Mouse (Mus musculus) midbrain, embryonic 14.5 days (tissue): ENCODE data around the gene Gm20388. TPM values are rescaled to one million over a fixed set of nuclear protein-coding genes. Genes with fewer than 3 reads are reported as not detected.

Source experiments
- ATAC-seq: fragments of 200-750 bp; cut with Nextera tagmentation; 2 replicates; pipeline ENCODE4 v1.8.0; 2017; ENCODE audit warnings: moderate number of reproducible peaks, moderate library complexity; ENCODE audit not compliant: low FRiP score, low TSS enrichment
- DNase-seq: peaks from one replicate; pipeline ENCODE4 v3.0.0-alpha.2; 2015
- H3K27ac ChIP-seq: fragments of 300-500 bp; sonication (generic); replicated peaks from 2 replicates; pipeline ENCODE4 v1.5.1; 2014; ENCODE audit warnings: mild to moderate bottlenecking, low read depth, low read length, moderate library complexity
- H3K27me3 ChIP-seq: fragments of 300-500 bp; sonication (generic); 2 replicates; pipeline ENCODE4 v1.6.1; 2014; ENCODE audit warnings: low read length, control low read depth, mixed read lengths; ENCODE audit not compliant: control insufficient read depth, insufficient read depth
- H3K36me3 ChIP-seq: fragments of 300-500 bp; sonication (generic); 2 replicates; pipeline ENCODE4 v1.6.1; 2014; ENCODE audit warnings: low read length, control low read depth; ENCODE audit not compliant: control insufficient read depth, insufficient read depth
- H3K4me1 ChIP-seq: fragments of 300-500 bp; sonication (generic); 2 replicates; pipeline ENCODE4 v1.6.1; 2014; ENCODE audit warnings: mild to moderate bottlenecking, antibody characterized with exemption, low read length, control low read depth; ENCODE audit not compliant: control insufficient read depth, insufficient read depth
- H3K4me2 ChIP-seq: fragments of 300-500 bp; sonication (generic); 2 replicates; pipeline ENCODE4 v1.6.1; 2014; ENCODE audit warnings: mild to moderate bottlenecking, low read length, moderate library complexity
- H3K4me3 ChIP-seq: fragments of 300-500 bp; sonication (generic); replicated peaks from 2 replicates; pipeline ENCODE4 v1.5.1; 2014; ENCODE audit warnings: low read depth, low read length
- H3K9ac ChIP-seq: fragments of 300-500 bp; sonication (generic); replicated peaks from 2 replicates; pipeline ENCODE4 v1.6.1; 2014; ENCODE audit warnings: mild to moderate bottlenecking, low read length, moderate library complexity
- H3K9me3 ChIP-seq: fragments of 300-500 bp; sonication (generic); 2 replicates; pipeline ENCODE4 v1.6.1; 2016; ENCODE audit warnings: low read length, control low read depth, mixed read lengths; ENCODE audit not compliant: control insufficient read depth
- WGBS: fragments of 180-500 bp; shearing (Covaris S2); extraction: QIAGEN DNeasy Blood & Tissue Kit; methylation state at CpG from one replicate; pipeline ENCODE4 v1.1.7; 2014; 5-methylcytosine and 5-hydroxymethylcytosine counted together
- polyA plus RNA-seq: library from polyadenylated mRNA; unstranded; fragments of >200 nt; fragmentation: Nextera tagmentation; extraction: Ambion mirVana; gene quantifications from 2 replicates; pipeline ENCODE4 v1.2.1, GENCODE M21; 2014

The Gm20388 gene
- polyA plus RNA-seq, 1 experiment from 2014 or later: 4.1 TPM

GRCm38 (mm10) chr8:123854733-123855475, 3944.3 kb downstream of the Gm20388 start:
- Histone ChIP-seq H3K36me3 (no peaks in the 10 kb centered on the region), H3K27me3 (no peaks in the 10 kb centered on the region), H3K9me3 (no peaks in the 10 kb centered on the region), H3K27ac (no peak overlapping the region), H3K9ac (no peak overlapping the region), H3K4me1 (peaks cover 6% of the 10 kb centered on the region; the same call in 1 of the 2 replicates), H3K4me2 (no peak overlapping the region), H3K4me3 (no peak overlapping the region)
- no peak for DNase-seq
- no peak for ATAC-seq
- WGBS: 91% methylated on average over 9 of the region's 9 CpGs

- no peak overlapping the region; the same call in 1 of the 2 replicates for H3K9ac ChIP-seq
- H3K36me3 ChIP-seq: no peaks in the 10 kb centered on the region
- WGBS: 65% methylated on average over 3 of the region's 3 CpGs
- no peak overlapping the region for H3K27ac ChIP-seq
- H3K4me2 ChIP-seq: peak overlapping the region; percentile 85; the same call in 1 of the 2 replicates
- no peaks in the 10 kb centered on the region for H3K9me3 ChIP-seq
- no peak for ATAC-seq
- peaks cover 6% of the 10 kb centered on the region; the same call in 1 of the 2 replicates for H3K4me1 ChIP-seq
- H3K27me3 ChIP-seq: 0 out of 2 replicates have a peak, but pooled peaks cover 4% of the 10 kb centered on the region
- no peak for DNase-seq
- no peak overlapping the region for H3K4me3 ChIP-seq
These were observed 3946.7 kb downstream of the Gm20388 start for GRCm38 (mm10) chr8:123857361-123857760.

GRCm38 (mm10) chr8:123858574-123858940, 3947.9 kb downstream of the Gm20388 start:
- H3K9ac ChIP-seq: peak overlapping the region; percentile 84
- 0% methylated on average over 17 of the region's 17 CpGs for WGBS
- H3K4me1 ChIP-seq: peaks cover 6% of the 10 kb centered on the region; the same call in 1 of the 2 replicates
- peak overlapping the region; percentile 78 for H3K4me3 ChIP-seq
- H3K36me3 ChIP-seq: no peaks in the 10 kb centered on the region
- ATAC-seq (peak; percentile 18; the same call in 1 of the 2 replicates), DNase-seq (no peak)
- peak overlapping the region; percentile 83 for H3K27ac ChIP-seq
- no peaks in the 10 kb centered on the region for H3K9me3 ChIP-seq
- 0 out of 2 replicates have a peak, but pooled peaks cover 4% of the 10 kb centered on the region for H3K27me3 ChIP-seq
- H3K4me2 ChIP-seq: peak overlapping the region; percentile 85

- Histone ChIP-seq H3K9me3 (no peaks in the 10 kb centered on the region), H3K36me3 (no peaks in the 10 kb centered on the region), H3K4me2 (peak overlapping the region; percentile 85), H3K4me3 (peak overlapping the region; percentile 78), H3K4me1 (peaks cover 6% of the 10 kb centered on the region; the same call in 1 of the 2 replicates), H3K9ac (peak overlapping the region; percentile 84), H3K27ac (peak overlapping the region; percentile 83), H3K27me3 (0 out of 2 replicates have a peak, but pooled peaks cover 4% of the 10 kb centered on the region)
- under 1% methylated on average over 78 of the region's 79 CpGs for WGBS
- ATAC-seq: peak; percentile 94
- DNase-seq: peak; percentile 95
These were observed 3948.5 kb downstream of the Gm20388 start for GRCm38 (mm10) chr8:123858941-123859647.

- 1% methylated on average over 48 of the region's 48 CpGs for WGBS
- H3K36me3 ChIP-seq: no peaks in the 10 kb centered on the region
- H3K4me3 ChIP-seq: peak within 1 kb of the TSS; percentile 78
- peak within 1 kb of the TSS; percentile 83 for H3K27ac ChIP-seq
- DNase-seq: no peak
- peak; percentile 64 for ATAC-seq
- H3K4me1 ChIP-seq: peaks cover 6% of the 10 kb centered on the region; the same call in 1 of the 2 replicates
- peak within 1 kb of the TSS; percentile 85 for H3K4me2 ChIP-seq
- H3K9me3 ChIP-seq: no peaks in the 10 kb centered on the region
- H3K9ac ChIP-seq: peak within 1 kb of the TSS; percentile 84
- H3K27me3 ChIP-seq: 0 out of 2 replicates have a peak, but pooled peaks cover 4% of the 10 kb centered on the region
These were observed 3949.1 kb downstream of the Gm20388 start, which contains the start of gene Ccsap for GRCm38 (mm10) chr8:123859648-123860259. Gene Ccsap, minus strand, starts transcription at chr8:123860209.

GRCm38 (mm10) chr8:123860386-123860785, 3949.7 kb downstream of the Gm20388 start:
- H3K27ac ChIP-seq: no peak overlapping the region
- WGBS: 78% methylated on average over 4 of the region's 4 CpGs
- peak overlapping the region; percentile 85 for H3K4me2 ChIP-seq
- 0 out of 2 replicates have a peak, but pooled peaks cover 4% of the 10 kb centered on the region for H3K27me3 ChIP-seq
- H3K4me3 ChIP-seq: peak overlapping the region; percentile 78
- H3K4me1 ChIP-seq: peaks cover 6% of the 10 kb centered on the region; the same call in 1 of the 2 replicates
- no peak for DNase-seq
- H3K9me3 ChIP-seq: no peaks in the 10 kb centered on the region
- no peaks in the 10 kb centered on the region for H3K36me3 ChIP-seq
- H3K9ac ChIP-seq: peak overlapping the region; percentile 84; the same call in 1 of the 2 replicates
- ATAC-seq: no peak

- Histone ChIP-seq H3K4me3 (no peak overlapping the region), H3K4me2 (no peak overlapping the region), H3K27me3 (0 out of 2 replicates have a peak, but pooled peaks cover 4% of the 10 kb centered on the region), H3K9ac (no peak overlapping the region), H3K27ac (no peak overlapping the region), H3K36me3 (no peaks in the 10 kb centered on the region), H3K4me1 (no peaks in the 10 kb centered on the region), H3K9me3 (no peaks in the 10 kb centered on the region)
- ATAC-seq (no peak), DNase-seq (no peak)
- WGBS: 82% methylated on average over 7 of the region's 7 CpGs
These were observed 3955.1 kb downstream of the Gm20388 start for GRCm38 (mm10) chr8:123865786-123866185.

- Histone ChIP-seq H3K27me3 (no peaks in the 10 kb centered on the region), H3K36me3 (no peaks in the 10 kb centered on the region), H3K9me3 (no peaks in the 10 kb centered on the region), H3K9ac (no peak overlapping the region), H3K27ac (no peak overlapping the region), H3K4me1 (no peaks in the 10 kb centered on the region), H3K4me3 (no peak overlapping the region), H3K4me2 (no peak overlapping the region)
- 17% methylated on average over 5 of the region's 5 CpGs for WGBS
- DNase-seq (no peak), ATAC-seq (no peak)
These were observed 3956.3 kb downstream of the Gm20388 start for GRCm38 (mm10) chr8:123866971-123867370.
